Mouse (Mus musculus): ENCODE results near the gene Fsd1. TPM values are rescaled to one million over a fixed set of nuclear protein-coding genes. Genes with fewer than 3 reads are reported as not detected.

Gene Fsd1
- total and polyA plus RNA-seq, 3 experiments: 0.21 TPM; not detected in 2

DNA sequence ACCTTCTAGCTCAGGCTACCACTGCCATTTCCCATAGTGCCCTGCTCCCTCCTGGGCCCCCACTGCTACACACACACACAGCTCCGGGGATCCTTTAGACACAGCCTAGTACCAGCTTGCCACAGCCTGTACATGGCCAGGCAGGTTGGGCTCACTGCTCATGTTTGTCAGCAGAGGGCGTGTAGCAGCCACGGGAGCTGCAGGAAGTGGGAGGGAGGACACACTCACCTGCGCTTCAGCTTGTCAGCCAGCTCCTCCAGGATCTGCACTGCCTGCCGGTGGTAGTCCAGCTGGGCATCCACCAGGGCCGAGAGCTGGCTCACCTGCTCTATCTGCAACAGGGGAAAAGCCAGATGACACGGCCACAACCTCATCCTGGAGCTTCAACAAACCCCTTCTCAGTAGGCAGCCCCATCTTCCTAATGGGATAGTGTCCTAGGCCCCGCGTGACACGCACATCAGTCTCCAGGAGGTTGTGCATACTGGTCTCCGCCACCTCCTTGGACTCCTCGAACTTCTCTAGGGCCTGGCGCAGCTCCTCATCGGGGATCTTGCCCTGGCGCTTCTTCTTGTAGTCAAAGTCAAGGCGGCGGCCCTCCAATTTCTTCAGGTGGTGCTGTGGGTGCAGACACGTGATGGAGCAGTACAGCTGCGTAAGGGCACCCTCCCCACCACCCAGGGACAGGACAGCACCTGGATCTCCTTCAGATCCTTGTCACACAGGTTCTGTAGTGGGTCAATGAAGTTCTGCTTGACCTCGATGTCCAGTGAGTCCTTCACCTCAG, 32.2 kb downstream of the Fsd1 start:
- peaks cover 17 to 40% of the 10 kb centered on the region in 2 experiments for H3K4me1 ChIP-seq (ENCODE audit: control insufficient read depth in 1 of 2, insufficient read depth in 2 of 2)
- H3K4me2 ChIP-seq (ENCODE audit: insufficient read depth, low read depth, poor library complexity, severe bottlenecking): no peak overlapping the region
- no peaks in the 10 kb centered on the region for H3K27me3 ChIP-seq (replicated peaks)
- dilution Hi-C loops (cut with MboI; ENCODE audit: extremely low pct_ligation_motif_present, extremely low pct_unique_long_range_greater_than_20kb, low sequenced_read_pairs): no loop called here
- peaks cover 5% of the 10 kb centered on the region for H3K79me2 ChIP-seq (replicated peaks; ENCODE audit: control insufficient read depth, extremely low read depth, insufficient read depth, poor library complexity, severe bottlenecking)
- H3K36me3 ChIP-seq (replicated peaks in 1 of 2; ENCODE audit: control insufficient read depth in 1 of 2, insufficient read depth in 1 of 2, low read length in 1 of 2): peaks cover 54 to 85% of the 10 kb centered on the region in 2 experiments
- H3K27ac ChIP-seq (ENCODE audit: insufficient read depth, low read depth): no peak overlapping the region
- no peak for DNase-seq (ENCODE audit: extremely low read depth)
- TF ChIP-seq MAZ (IDR thresholded peaks at IDR 0.05; ENCODE audit: low read depth, low read length): no peak
- no peak for TF ChIP-seq ZC3H11A (IDR thresholded peaks at IDR 0.05; ENCODE audit: low read depth, low read length)
- peak; percentile 31; the same call in 1 of the 2 replicates for TF ChIP-seq ELF1 (IDR thresholded peaks at IDR 0.05; ENCODE audit: low read depth, low read length)
- peak; percentile 43 for TF ChIP-seq SMC3 (IDR thresholded peaks at IDR 0.05; ENCODE audit: low read depth, low read length)
- no peak for TF ChIP-seq HCFC1 (IDR thresholded peaks at IDR 0.05; ENCODE audit: low read depth, low read length)
- TF ChIP-seq CTCF (conservative IDR thresholded peaks at IDR 0.05 in 1 of 2, IDR thresholded peaks at IDR 0.05 in 1 of 2; ENCODE audit: low read depth in 2 of 2, low read length in 2 of 2): peak in 1 of 2 experiments; percentile 59; a peak in 2 of 4 replicates
- peak; percentile 36 for TF ChIP-seq RAD21 (IDR thresholded peaks at IDR 0.05; ENCODE audit: low read depth, low read length)
- no peak for TF ChIP-seq CHD1 (IDR thresholded peaks at IDR 0.05; ENCODE audit: low read depth, low read length)
- no peak for TF ChIP-seq JUN (IDR thresholded peaks at IDR 0.05; ENCODE audit: insufficient read depth, low read depth, low read length)
- no peak for TF ChIP-seq TCF12 (IDR thresholded peaks at IDR 0.05; ENCODE audit: low read depth, low read length)
- in situ Hi-C loops (cut with MboI; ENCODE audit: low pct_ligation_motif_present, low pct_unique_long_range_greater_than_20kb, low sequenced_read_pairs): no loop called here
- H3K9ac ChIP-seq (ENCODE audit: insufficient read depth, low read depth): no peak overlapping the region
- no peaks in the 10 kb centered on the region for H3K9me3 ChIP-seq (replicated peaks; ENCODE audit: low read length)
- no peak overlapping the region for H3K4me3 ChIP-seq (replicated peaks in 1 of 3; ENCODE audit: low read depth in 2 of 3, low read length in 2 of 3, poor library complexity in 1 of 3)

DNA sequence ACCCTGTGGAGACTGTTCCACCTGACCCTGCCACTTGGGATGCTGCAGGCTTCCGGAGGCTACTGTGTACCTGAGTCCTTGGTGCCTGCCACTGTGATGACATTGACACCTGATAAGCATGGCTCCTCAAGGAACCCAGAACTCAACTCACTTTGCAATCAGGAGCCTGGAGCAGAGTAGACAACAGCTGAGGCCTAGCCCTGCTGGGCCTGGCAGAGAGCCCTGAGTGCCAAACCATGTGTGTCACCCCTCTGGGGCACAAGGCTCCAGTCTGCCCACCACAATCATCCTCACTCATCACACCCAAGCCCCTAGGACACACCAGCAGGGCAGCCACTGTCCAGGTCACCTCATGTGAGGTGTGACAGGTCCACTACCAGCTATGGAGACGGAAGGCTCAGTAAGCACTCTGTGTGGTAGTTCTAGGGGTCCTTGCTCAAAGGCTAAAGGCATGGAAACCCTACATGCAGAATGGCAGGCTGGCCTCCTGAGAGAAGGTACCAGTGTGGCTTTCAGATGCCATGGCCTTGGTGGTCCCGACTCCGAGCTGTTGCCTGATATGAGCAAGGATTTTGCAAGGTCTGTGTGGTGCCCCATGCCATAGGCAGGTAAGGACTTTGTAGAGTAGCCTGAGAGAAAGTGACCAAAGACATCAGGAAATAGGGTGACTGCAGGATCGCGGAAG, 34.2 kb downstream of the Fsd1 start:
- Histone ChIP-seq H3K36me3 (replicated peaks in 1 of 2; ENCODE audit: control insufficient read depth in 1 of 2, insufficient read depth in 1 of 2, low read length in 1 of 2) (peaks cover 49 to 89% of the 10 kb centered on the region in 2 experiments), H3K27ac (ENCODE audit: insufficient read depth, low read depth) (no peak overlapping the region), H3K27me3 (replicated peaks) (no peaks in the 10 kb centered on the region), H3K79me2 (replicated peaks; ENCODE audit: control insufficient read depth, extremely low read depth, insufficient read depth, poor library complexity, severe bottlenecking) (peaks cover 13% of the 10 kb centered on the region), H3K4me3 (replicated peaks in 1 of 3; ENCODE audit: low read depth in 2 of 3, low read length in 2 of 3, poor library complexity in 1 of 3) (no peak overlapping the region), H3K9me3 (replicated peaks; ENCODE audit: low read length) (no peaks in the 10 kb centered on the region), H3K9ac (ENCODE audit: insufficient read depth, low read depth) (no peak overlapping the region), H3K4me2 (ENCODE audit: insufficient read depth, low read depth, poor library complexity, severe bottlenecking) (no peak overlapping the region), H3K4me1 (ENCODE audit: control insufficient read depth in 1 of 2, insufficient read depth in 2 of 2) (peaks cover 29 to 59% of the 10 kb centered on the region in 2 experiments)
- in situ Hi-C loops (cut with MboI; ENCODE audit: low pct_ligation_motif_present, low pct_unique_long_range_greater_than_20kb, low sequenced_read_pairs) (no loop called here), dilution Hi-C loops (cut with MboI; ENCODE audit: extremely low pct_ligation_motif_present, extremely low pct_unique_long_range_greater_than_20kb, low sequenced_read_pairs) (no loop called here)
- TF ChIP-seq USF2 (conservative IDR thresholded peaks at IDR 0.05; ENCODE audit: low read depth, low read length): no peak
- TF ChIP-seq ZMIZ1 (IDR thresholded peaks at IDR 0.05; ENCODE audit: low read depth, low read length): 0 out of 2 replicates have a peak, but pooled peaks have one; percentile 19
- no peak for TF ChIP-seq UBTF (IDR thresholded peaks at IDR 0.05; ENCODE audit: low read depth, low read length)
- no peak for DNase-seq (ENCODE audit: extremely low read depth)

Measured in CH12.LX (cell line).